Mouse (Mus musculus) liver, embryonic 11.5 days (tissue): ENCODE measurements around the gene Fam222a. TPM values are rescaled to one million over a fixed set of nuclear protein-coding genes. Genes with fewer than 3 reads are reported as not detected.

Source experiments
- ATAC-seq: fragments of 200-750 bp; cut with Nextera tagmentation; replicated peaks from 2 replicates; pipeline ENCODE4 v1.8.0; 2017; ENCODE audit warnings: moderate number of reproducible peaks, mild to moderate bottlenecking, moderate TSS enrichment, moderate library complexity; ENCODE audit not compliant: low FRiP score
- DNase-seq: peaks from one replicate; pipeline ENCODE4 v3.0.0-alpha.2; 2017; ENCODE audit warnings: low spot score
- H3K27ac ChIP-seq: fragments of 300-500 bp; sonication (generic); 2 replicates; pipeline ENCODE4 v1.5.1; 2014; ENCODE audit warnings: mild to moderate bottlenecking, low read depth, low read length, control low read depth
- H3K27me3 ChIP-seq: fragments of 300-500 bp; sonication (generic); replicated peaks from 2 replicates; pipeline ENCODE4 v1.6.1; 2014; ENCODE audit warnings: low read length, mixed read lengths; ENCODE audit not compliant: control insufficient read depth, insufficient read depth
- H3K36me3 ChIP-seq: fragments of 300-500 bp; sonication (generic); 2 replicates; pipeline ENCODE4 v1.6.1; 2014; ENCODE audit warnings: mild to moderate bottlenecking, low read length, moderate library complexity, mixed read lengths; ENCODE audit not compliant: control insufficient read depth, insufficient read depth
- H3K4me1 ChIP-seq: fragments of 300-500 bp; sonication (generic); replicated peaks from 2 replicates; pipeline ENCODE4 v1.6.1; 2014; ENCODE audit warnings: low read length, mixed read lengths; ENCODE audit not compliant: control insufficient read depth, insufficient read depth
- H3K4me2 ChIP-seq: fragments of 300-500 bp; sonication (generic); 2 replicates; pipeline ENCODE4 v1.6.1; 2014; ENCODE audit warnings: mild to moderate bottlenecking, control low read depth, moderate library complexity
- H3K4me3 ChIP-seq: fragments of 300-500 bp; sonication (generic); 2 replicates; pipeline ENCODE4 v1.5.1; 2014; ENCODE audit warnings: low read depth, low read length, control low read depth
- H3K9ac ChIP-seq: fragments of 300-500 bp; sonication (generic); 2 replicates; pipeline ENCODE4 v1.6.1; 2014; ENCODE audit warnings: low read depth, low read length, control low read depth
- H3K9me3 ChIP-seq: fragments of 300-500 bp; sonication (generic); 2 replicates; pipeline ENCODE4 v1.6.1; 2016; ENCODE audit warnings: low read length, inconsistent platforms, mixed read lengths; ENCODE audit not compliant: control insufficient read depth
- WGBS: fragments of 180-500 bp; shearing (Covaris S2); extraction: QIAGEN DNeasy Blood & Tissue Kit; methylation state at CpG from one replicate; pipeline ENCODE4 v1.1.7; 2014; 5-methylcytosine and 5-hydroxymethylcytosine counted together
- polyA plus RNA-seq: library from polyadenylated mRNA; unstranded; fragments of >200 nt; fragmentation: Nextera tagmentation; extraction: Ambion mirVana; gene quantifications from 2 replicates; pipeline ENCODE4 v1.2.1, GENCODE M21; 2014

The Fam222a gene
- polyA plus RNA-seq, 1 experiment from 2014 or later = 2.3 TPM

DNA sequence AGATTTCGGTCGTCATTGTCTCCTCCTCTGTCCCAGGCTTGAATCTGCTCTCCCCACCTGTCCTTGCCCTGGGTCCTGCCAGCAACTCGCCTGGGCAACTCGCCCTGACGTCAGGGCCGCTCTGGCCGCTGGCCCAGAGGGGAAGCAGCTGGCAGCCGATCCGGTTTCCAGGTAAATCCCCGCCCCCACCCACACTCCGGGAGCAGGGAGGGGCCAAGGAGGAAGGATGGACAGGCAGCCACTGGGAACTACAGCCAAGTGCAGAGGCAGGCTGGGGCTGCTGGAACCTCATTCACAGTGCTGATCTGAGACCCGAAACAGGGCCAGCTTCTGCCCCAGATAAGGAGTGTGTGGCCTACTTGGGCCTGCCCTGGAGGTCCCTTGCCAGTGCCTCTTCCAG lies 2.5 kb upstream of the Fam222a start:
- H3K9ac ChIP-seq = no peak overlapping the region
- DNase-seq = no peak

DNA sequence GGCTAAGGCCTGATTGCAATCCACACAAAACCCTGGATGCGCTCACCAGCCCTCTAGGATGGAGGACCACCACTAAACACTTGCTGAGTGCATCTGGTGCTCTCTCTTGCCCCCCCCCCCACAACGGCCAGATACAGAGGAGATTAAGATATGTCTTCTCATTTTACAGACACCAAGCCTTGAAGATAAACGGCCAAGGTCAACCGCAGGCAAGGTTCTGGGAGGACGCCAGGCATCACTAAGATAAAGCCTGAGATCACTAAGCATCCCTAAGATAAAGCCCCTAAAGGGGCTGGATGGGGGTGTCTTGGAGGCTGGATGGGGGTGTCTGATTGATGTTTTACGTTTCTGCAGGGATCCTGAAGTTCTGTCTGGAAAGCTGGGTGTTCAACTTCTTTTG lies 2.1 kb upstream of the Fam222a start:
- WGBS = 31% methylated on average over 6 of the region's 6 CpGs
- H3K27me3 ChIP-seq = peaks cover 39% of the 10 kb centered on the region

More for the DNA sequence above, 2.5 kb upstream of the Fam222a start:
- Histone ChIP-seq H3K27me3 (peaks cover 35% of the 10 kb centered on the region), H3K36me3 (no peaks in the 10 kb centered on the region), H3K9me3 (peaks cover 7% of the 10 kb centered on the region; the same call in 1 of the 2 replicates), H3K4me3 (no peak overlapping the region), H3K4me1 (peaks cover 19% of the 10 kb centered on the region), H3K27ac (no peak overlapping the region), H3K4me2 (peak overlapping the region; percentile 20)
- 0 out of 2 replicates have a peak, but pooled peaks have one; percentile 21 for ATAC-seq
- 8% methylated on average over 12 of the region's 12 CpGs for WGBS

DNA sequence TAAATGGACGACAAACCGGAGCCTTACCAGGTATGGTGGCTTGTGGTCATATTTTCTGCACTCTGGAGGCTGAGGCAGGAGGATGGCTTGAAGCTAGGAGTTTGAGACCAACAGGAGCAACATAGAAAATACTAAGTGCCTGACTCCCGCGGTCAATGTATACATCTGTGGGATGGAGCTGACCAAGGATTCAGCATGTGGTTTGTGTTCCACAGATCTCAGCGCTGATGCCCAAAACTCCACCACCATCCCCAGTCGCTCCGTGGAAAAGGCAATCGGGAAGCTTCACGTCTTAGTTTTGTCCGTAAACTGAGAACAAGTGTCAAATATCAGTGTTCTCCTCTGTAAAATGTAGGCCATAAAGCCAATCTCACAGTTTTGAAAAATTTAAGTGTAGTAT lies 1.4 kb upstream of the Fam222a start:
- ATAC-seq (no peak), DNase-seq (no peak)
- Histone ChIP-seq H3K4me2 (no peak overlapping the region), H3K9me3 (peaks cover 7% of the 10 kb centered on the region; the same call in 1 of the 2 replicates), H3K9ac (no peak overlapping the region), H3K27me3 (peaks cover 46% of the 10 kb centered on the region), H3K27ac (no peak overlapping the region), H3K4me3 (no peak overlapping the region), H3K36me3 (no peaks in the 10 kb centered on the region), H3K4me1 (peaks cover 24% of the 10 kb centered on the region)
- 81% methylated on average over 10 of the region's 10 CpGs for WGBS

More for the DNA sequence above, 2.1 kb upstream of the Fam222a start:
- H3K4me3 ChIP-seq = no peak overlapping the region
- DNase-seq (no peak), ATAC-seq (no peak)
- H3K9me3 ChIP-seq = peaks cover 7% of the 10 kb centered on the region; the same call in 1 of the 2 replicates
- H3K4me2 ChIP-seq = no peak overlapping the region; the same call in 1 of the 2 replicates
- peaks cover 19% of the 10 kb centered on the region for H3K4me1 ChIP-seq
- no peak overlapping the region for H3K9ac ChIP-seq
- no peaks in the 10 kb centered on the region for H3K36me3 ChIP-seq
- H3K27ac ChIP-seq = no peak overlapping the region

- Histone ChIP-seq H3K27ac (no peak overlapping the region), H3K27me3 (peaks cover 53% of the 10 kb centered on the region)
Observed at GRCm38 (mm10) chr5:114567075-114567517, 720 bp upstream of the Fam222a start.

DNA sequence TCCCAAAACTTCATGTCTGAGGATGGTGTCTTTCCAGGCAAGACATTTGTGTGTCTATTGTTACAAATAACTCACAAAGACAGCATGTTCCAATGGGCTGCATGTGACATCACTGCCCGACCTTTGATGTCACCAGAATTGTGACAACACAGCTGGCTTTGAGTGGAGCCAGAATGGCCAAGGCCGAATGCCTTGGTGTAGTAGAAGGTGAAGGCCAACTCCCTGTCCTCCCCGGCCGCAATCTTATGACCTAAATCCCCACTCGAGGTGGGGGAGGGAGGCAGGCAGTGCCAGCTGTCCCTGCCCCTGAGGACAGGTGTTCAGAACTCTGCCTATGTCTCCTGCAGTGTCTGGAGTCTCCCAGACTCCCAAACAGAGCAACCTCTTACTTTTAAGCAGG lies 1.0 kb downstream of the Fam222a start:
- peaks cover 30% of the 10 kb centered on the region for H3K4me1 ChIP-seq
- no peak overlapping the region for H3K9ac ChIP-seq
- H3K27me3 ChIP-seq = peaks cover 68% of the 10 kb centered on the region
- no peak overlapping the region for H3K27ac ChIP-seq
- H3K4me2 ChIP-seq = peak overlapping the region; percentile 99
- H3K9me3 ChIP-seq = peaks cover 1% of the 10 kb centered on the region; the same call in 1 of the 2 replicates
- peak overlapping the region; percentile 73 for H3K4me3 ChIP-seq
- H3K36me3 ChIP-seq = no peaks in the 10 kb centered on the region
- DNase-seq (no peak), ATAC-seq (no peak)
- 43% methylated on average over 5 of the region's 5 CpGs for WGBS

More at GRCm38 (mm10) chr5:114567075-114567517, 720 bp upstream of the Fam222a start:
- Histone ChIP-seq H3K36me3 (no peaks in the 10 kb centered on the region), H3K9ac (peak overlapping the region; percentile 12), H3K4me1 (peaks cover 29% of the 10 kb centered on the region), H3K9me3 (peaks cover 7% of the 10 kb centered on the region; the same call in 1 of the 2 replicates), H3K4me2 (peak overlapping the region; percentile 99), H3K4me3 (peak overlapping the region; percentile 73)
- WGBS = under 1% methylated on average over 52 of the region's 52 CpGs
- ATAC-seq (peak; percentile 87), DNase-seq (peak; percentile 91)

- Histone ChIP-seq H3K4me3 (peak overlapping the region; percentile 73), H3K9me3 (no peaks in the 10 kb centered on the region), H3K36me3 (no peaks in the 10 kb centered on the region), H3K27ac (no peak overlapping the region), H3K27me3 (peaks cover 68% of the 10 kb centered on the region), H3K4me1 (peaks cover 36% of the 10 kb centered on the region), H3K4me2 (peak overlapping the region; percentile 99), H3K9ac (no peak overlapping the region)
- ATAC-seq (no peak), DNase-seq (no peak)
- 52% methylated on average over 13 of the region's 16 CpGs for WGBS
Observed at GRCm38 (mm10) chr5:114569918-114570670, 2.3 kb downstream of the Fam222a start.

- Histone ChIP-seq H3K4me2 (peak overlapping the region; percentile 56), H3K4me1 (peaks cover 30% of the 10 kb centered on the region), H3K27me3 (peaks cover 72% of the 10 kb centered on the region), H3K27ac (no peak overlapping the region), H3K4me3 (peak overlapping the region; percentile 35), H3K36me3 (no peaks in the 10 kb centered on the region), H3K9me3 (no peaks in the 10 kb centered on the region), H3K9ac (no peak overlapping the region)
- WGBS = 12% methylated on average over 14 of the region's 14 CpGs
- ATAC-seq (no peak), DNase-seq (no peak)
Observed at GRCm38 (mm10) chr5:114570791-114571450, 3.1 kb downstream of the Fam222a start.

GRCm38 (mm10) chr5:114571451-114572030 lies 3.7 kb downstream of the Fam222a start:
- Histone ChIP-seq H3K4me1 (peaks cover 30% of the 10 kb centered on the region), H3K9ac (no peak overlapping the region), H3K36me3 (no peaks in the 10 kb centered on the region), H3K4me2 (peak overlapping the region; percentile 56), H3K9me3 (no peaks in the 10 kb centered on the region), H3K4me3 (peak overlapping the region; percentile 35), H3K27me3 (peaks cover 69% of the 10 kb centered on the region), H3K27ac (no peak overlapping the region)
- no peak for ATAC-seq
- DNase-seq = no peak
- 5% methylated on average over 39 of the region's 39 CpGs for WGBS
